Mouse (Mus musculus): Measurements from ENCODE around the gene Osbp2.

- TF ChIP-seq GATA1 (IDR thresholded peaks at IDR 0.05; ENCODE audit: borderline replicate concordance, low read length) (no peak), FLI1 (IDR thresholded peaks at IDR 0.05; ENCODE audit: low read length) (no peak)
These were observed 47.0 kb upstream of the Osbp2 start for GRCm38 (mm10) chr11:3910513-3911310.
